Mouse (Mus musculus): ENCODE results near the gene Rln1. TPM values are rescaled to one million over a fixed set of nuclear protein-coding genes. Genes with fewer than 3 reads are reported as not detected.
A peak's percentile ranks its signal among the peaks of the same experiment; 100 is the strongest.

The Rln1 gene
- not detected in 2 replicates for total RNA-seq (2014; fragmentation: Nextera tagmentation)
- not detected in 2 replicates for total RNA-seq (2017)

DNA sequence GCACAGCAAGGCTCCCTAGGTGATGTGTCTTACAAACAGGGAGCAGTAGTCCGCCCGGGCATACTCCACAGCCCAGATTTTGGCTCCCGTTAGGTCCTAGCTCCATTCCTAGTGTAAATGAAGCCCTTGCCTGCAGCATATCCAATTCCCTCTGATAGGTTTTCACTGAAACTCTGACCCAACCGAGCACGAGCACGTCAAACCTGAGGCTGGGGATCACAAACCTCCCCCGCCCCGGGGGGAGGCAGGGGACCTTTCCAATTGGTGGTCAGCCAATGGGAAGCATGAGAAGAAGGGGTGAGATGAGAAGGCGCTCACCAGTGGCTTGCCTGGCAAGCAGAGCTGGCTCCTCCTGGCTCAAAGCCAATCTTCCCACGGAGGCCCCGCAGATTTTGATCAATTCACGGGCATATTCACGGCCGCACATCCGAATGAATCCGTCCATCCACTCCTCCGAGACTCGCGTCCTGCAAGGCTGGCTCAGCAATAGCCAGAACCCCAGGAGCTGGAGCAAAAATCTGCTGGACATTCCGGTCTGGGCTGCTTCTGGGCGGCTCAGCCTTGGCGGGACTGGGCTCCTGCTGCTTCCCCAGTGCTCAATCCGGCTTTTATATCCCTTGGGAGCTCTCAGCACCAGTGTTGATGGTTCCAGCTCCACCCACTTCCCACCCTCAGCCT, at the start of gene Rln1:
Gene Rln1, minus strand, starts transcription at position 603 of the 678 bp plus-strand sequence.
- ATAC-seq (replicated peaks; ENCODE audit: poor library complexity, severe bottlenecking): 0 out of 2 replicates have a peak, but pooled peaks have one; percentile 20

DNA sequence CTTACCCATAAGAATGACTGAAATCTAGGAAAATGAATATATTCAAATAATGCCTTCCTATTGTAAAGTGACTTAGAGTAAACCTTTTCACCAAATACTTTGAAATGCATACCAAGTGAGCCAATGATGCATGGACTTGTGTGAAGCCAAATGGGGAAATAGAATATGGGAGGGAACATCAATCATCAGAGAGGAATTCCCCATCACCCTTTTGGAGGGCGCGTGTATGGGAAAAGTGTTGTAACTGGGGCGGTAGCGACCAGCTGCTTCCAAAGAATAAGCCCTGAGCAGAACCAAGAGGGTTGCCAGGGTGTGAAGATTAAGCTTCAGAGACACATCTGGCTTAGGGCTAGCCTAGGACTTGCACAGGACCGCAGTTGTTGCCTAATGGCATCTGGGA, 48.9 kb upstream of the Rln1 start:
- peak; percentile 61 for ATAC-seq (replicated peaks; ENCODE audit: poor library complexity, severe bottlenecking)

DNA sequence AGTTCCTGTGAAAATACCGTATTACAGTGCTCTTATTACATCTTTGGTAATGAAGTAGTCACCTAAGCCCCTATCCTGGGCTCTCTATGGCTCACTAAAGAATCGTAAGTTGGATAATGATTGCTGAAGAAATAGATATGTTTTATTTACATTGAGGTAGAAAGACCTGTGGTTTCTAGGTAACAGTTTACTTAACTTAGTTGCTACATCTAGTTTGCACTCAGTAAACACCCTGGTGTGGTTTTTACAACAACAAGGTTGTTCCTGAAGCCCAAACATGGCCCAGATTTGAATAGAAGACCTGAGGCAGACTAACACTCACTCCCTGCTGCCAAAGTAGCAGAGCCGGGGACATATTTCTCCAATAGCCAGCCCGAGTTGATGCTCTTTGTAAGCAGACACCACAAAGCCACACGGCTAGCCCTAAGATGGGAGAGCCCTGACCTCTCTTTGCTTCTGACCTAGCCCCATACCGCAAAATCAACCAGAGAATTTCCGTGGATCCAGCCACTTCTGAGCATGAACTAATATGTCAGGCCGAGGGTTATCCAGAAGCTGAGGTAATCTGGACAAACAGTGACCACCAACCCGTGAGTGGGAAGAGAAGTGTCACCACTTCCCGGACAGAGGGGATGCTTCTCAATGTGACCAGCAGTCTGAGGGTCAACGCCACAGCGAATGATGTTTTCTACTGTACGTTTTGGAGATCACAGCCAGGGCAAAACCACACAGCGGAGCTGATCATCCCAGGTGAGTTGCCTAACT, 45.6 kb upstream of the Rln1 start:
- ATAC-seq (replicated peaks; ENCODE audit: poor library complexity, severe bottlenecking): no peak

DNA sequence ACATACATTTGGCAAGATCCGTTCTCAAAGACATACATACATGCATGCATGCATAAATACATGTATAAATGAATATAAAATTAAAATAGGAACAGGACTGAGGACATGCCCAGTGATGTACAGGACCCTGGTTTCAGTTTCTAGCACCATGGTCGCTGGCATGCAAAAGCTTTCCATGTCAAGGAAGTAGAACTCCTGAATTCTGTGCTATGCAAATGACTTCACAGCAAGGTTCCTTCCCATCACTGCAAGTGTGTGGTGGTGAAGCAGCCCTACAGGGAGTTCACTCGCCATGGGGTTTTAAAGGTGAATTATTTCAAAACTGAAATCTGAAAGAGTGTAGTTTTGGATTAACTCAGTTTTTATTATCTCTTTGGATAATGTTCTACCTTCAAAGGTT, 41.9 kb upstream of the Rln1 start:
- no peak for ATAC-seq (replicated peaks; ENCODE audit: poor library complexity, severe bottlenecking)

DNA sequence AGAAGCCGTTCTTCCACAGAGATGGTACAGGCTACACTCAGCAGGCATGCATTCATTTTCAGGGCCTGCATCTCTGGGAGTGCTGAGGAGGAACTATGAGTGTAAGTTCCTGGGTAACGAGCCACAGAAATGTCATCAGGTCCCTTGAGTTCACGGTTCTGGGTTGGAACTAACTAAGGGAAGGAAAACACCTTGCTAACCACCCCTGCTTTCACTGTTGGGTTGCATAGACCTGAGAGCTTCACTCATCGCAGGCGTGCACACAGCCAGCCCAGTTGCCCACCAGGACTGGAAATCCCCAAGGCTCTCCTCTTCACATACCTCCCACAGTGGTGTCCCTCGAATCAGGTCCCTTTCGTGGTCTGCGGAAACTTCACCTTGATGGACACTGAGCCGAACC, 40.5 kb upstream of the Rln1 start:
- ATAC-seq (replicated peaks; ENCODE audit: poor library complexity, severe bottlenecking): no peak

DNA sequence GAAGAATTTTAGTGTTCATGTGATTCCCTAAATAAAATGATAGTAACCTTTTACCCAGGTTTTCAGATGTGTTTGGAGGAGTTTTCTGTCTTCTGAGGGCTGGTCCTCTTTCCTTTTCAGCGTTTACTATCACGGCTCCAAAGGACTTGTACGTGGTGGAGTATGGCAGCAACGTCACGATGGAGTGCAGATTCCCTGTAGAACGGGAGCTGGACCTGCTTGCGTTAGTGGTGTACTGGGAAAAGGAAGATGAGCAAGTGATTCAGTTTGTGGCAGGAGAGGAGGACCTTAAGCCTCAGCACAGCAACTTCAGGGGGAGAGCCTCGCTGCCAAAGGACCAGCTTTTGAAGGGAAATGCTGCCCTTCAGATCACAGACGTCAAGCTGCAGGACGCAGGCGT, 39.0 kb upstream of the Rln1 start:
- ATAC-seq (replicated peaks; ENCODE audit: poor library complexity, severe bottlenecking): no peak

DNA sequence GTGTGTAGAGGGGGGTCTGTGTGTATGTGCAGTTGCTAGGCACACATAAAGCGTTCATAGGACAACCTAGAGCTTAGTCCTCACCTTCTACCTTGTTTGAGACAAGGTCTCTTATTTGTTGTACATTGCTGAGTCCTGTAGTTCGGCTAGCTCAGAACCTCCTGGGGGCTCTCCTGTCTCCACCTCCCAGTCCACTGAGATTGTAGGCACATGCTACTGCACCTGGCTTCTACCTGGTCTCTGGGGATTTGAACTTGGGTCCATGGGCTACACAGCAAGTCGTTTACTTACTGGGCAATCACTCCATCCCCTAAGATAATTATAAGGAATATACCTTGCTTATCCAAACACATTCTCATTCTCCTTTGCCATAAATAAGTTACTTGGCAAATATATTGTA, 38.2 kb upstream of the Rln1 start:
- ATAC-seq (replicated peaks; ENCODE audit: poor library complexity, severe bottlenecking): no peak

DNA sequence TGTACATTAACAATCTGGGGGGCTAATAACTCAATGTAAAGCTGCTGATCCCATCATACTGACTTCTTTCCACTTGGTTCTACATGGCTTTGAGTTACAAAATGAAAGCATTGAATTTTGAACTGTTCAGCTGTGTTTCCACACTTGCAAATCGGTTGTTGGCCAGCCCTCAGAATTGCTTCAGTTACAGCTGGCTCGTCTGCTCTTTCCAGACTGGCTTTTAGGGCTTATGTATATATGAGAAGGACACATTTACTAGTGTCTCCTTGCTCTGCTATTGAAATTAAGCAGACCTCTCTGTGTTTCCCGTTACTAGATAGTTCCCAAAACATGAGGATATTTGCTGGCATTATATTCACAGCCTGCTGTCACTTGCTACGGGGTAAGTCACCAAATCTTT, 37.7 kb upstream of the Rln1 start:
- no peak for ATAC-seq (replicated peaks; ENCODE audit: poor library complexity, severe bottlenecking)

DNA sequence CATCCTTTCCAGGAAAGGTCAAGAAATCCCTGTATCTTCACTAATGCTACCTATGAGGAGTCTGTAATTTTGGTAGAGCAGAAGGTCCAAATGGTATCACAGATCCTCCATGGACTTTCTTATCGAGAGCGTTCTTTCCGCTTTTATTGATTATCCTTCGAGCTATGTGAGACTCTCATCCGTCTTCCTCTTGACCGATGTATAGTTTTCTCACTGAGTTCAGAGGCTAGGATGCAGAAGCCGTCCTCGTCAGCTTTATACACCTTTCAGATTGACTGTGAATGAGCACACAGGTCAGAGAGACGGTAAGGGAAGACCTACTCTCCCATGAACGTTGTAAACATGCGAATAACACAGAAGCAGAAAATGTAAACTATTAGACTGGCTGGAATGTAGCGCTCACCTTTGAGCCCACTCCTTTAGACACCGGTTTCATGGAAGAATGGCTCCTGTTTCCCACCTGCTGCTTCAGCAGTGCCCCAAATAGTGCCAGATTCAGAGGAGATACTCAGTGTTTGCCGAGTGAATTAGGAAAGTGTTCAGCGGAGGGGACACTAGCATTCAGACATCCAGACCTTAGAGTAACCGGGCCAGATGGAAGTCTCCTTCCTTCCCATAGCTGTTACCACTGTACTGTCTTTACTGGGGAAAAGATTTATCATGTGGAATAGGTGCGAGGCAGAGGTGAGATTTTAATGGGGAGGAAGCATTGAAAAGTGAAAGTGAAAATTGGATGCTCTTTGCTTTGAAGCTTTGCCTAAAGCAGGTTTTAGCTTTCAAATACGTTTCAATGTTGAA, 37.0 kb upstream of the Rln1 start:
- no peak for ATAC-seq (replicated peaks; ENCODE audit: poor library complexity, severe bottlenecking)

DNA sequence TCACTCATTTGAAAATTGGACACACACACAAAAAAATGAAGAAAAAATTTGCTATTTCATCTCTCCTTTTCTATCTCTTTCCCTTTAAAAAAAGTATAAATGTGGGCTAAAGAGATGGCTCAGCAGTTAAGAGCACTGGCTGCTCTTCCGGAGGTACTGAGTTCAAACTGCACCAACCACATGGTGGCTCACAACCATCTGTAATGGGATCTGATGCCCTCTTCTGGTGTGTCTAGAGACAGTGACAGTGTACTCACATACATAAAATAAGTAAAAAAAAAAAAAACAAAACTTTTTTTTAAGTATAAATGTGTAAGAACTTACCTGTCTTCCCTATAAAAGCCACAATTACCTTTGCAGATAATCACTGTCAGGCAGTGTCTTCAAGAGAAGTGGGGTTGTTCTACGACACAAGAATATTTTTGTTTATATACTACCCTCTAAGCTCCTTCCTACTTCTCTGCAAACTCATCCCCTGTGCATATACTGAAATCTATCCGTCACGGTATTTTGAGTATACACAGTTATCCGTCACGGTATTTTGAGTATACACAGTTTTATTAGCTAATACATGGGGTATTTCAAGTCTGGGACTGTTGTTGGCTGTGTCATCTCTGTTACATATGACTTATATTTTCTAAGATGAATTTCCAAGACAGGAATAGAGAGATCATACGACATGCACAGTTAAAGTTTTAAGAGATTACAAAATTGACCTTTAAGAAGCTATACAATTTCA, 36.2 kb upstream of the Rln1 start:
- no peak for ATAC-seq (replicated peaks; ENCODE audit: poor library complexity, severe bottlenecking)

DNA sequence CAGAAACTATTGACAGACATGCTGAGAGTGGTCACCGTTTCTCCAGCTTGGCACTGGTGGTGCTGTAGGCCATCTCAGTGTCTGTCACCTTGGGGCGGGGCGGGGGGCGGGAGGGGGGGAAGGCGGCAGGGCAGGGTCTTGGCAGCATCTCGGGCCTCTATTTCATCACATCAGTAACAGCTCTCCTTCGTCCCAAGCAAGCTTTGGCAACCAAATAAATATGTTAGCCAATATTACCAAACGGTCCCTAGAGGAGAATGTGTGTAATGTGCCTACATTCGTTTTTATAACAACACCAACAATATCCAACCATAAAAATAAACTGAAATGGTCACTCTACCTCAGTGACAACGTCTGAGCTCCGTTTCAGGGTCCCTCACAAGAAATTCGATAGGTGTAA, 35.6 kb upstream of the Rln1 start:
- peak; percentile 62 for ATAC-seq (replicated peaks; ENCODE audit: poor library complexity, severe bottlenecking)

DNA sequence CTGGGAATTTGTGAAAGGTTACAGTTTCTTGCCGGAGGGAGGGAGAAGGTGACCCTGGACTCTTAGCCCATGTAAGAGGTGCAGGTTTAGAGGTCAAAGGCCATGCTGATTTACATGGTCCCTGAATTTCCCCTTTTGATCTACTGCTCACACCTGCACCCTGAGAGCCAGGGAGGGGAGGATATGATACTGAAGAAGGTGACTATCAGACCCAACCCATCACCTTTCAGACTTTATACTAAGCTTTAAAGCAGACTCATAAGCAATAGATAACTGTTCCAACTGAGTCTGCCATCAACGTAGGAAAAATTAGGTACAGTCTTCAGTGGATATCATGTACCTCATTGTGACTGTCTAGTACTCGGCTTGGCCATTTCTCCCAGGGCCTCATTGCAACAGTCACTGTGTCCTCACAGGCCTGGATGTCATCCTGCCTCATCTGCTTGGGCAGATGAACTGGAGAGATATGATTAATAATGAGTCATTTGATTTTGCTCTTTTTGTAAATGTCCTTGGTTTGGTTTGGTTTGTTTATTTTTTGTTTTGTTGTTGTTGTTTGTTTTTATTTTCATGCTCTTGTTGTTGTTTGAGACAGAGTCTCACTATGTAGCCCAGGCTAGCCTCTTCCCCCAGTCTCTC, 34.3 kb upstream of the Rln1 start:
- ATAC-seq (replicated peaks; ENCODE audit: poor library complexity, severe bottlenecking): 0 out of 2 replicates have a peak, but pooled peaks have one; percentile 21

DNA sequence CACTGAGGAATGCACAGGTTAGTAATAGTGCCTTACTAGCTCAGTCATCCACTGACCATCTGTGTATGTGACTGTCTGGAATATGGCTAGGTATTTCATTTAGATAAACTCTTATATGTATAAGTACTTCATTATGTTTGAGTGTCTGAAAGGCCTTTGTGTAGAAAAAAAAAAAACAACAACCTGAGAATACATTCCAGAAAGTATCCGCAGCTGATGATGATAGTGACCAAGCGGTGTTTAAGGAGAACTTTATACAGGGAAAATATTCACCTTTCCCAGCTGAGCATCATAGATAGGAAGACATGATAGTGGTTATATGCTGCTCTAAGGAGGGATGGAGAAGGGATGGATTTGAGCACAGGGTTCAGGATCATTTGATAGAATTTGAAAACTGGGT, 33.6 kb upstream of the Rln1 start:
- ATAC-seq (replicated peaks; ENCODE audit: poor library complexity, severe bottlenecking): no peak

DNA sequence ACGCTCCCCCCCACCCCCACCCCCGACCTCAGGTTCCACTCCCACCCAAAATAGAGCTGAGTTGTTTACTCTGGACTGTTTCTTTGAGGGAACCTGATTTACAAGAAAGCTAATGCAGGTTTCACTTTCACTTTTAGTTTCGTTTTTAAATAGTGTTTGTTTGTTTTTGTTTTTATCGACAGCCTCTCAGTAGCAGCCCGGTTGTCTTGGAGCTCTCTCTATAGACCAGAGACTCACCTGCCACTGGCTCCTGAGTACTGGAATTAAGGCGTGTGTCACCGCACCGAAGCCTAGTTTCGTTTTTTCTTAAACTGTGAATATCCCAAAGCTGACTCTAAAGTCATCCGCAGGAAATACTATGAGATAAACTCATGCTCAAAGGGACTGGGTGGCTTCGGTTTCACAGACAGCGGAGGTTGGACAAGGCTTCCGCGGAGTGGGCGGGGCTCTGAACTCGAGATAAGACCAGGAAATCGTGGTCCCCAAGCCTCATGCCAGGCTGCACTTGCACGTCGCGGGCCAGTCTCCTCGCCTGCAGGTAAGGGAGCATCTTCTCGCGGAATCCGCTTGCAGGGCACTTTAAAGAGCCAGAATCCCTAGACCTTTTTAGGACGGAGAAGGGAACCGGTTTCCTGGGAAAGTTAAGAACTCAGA, 32.6 kb upstream of the Rln1 start, which contains the start of the genes Plgrkt and Cd274:
Gene Plgrkt, minus strand, starts transcription at position 422 of the 654 bp plus-strand sequence.
Gene Cd274, plus strand, starts transcription at position 487 of the 654 bp plus-strand sequence.
- peak; percentile 88 for ATAC-seq (replicated peaks; ENCODE audit: poor library complexity, severe bottlenecking)

DNA sequence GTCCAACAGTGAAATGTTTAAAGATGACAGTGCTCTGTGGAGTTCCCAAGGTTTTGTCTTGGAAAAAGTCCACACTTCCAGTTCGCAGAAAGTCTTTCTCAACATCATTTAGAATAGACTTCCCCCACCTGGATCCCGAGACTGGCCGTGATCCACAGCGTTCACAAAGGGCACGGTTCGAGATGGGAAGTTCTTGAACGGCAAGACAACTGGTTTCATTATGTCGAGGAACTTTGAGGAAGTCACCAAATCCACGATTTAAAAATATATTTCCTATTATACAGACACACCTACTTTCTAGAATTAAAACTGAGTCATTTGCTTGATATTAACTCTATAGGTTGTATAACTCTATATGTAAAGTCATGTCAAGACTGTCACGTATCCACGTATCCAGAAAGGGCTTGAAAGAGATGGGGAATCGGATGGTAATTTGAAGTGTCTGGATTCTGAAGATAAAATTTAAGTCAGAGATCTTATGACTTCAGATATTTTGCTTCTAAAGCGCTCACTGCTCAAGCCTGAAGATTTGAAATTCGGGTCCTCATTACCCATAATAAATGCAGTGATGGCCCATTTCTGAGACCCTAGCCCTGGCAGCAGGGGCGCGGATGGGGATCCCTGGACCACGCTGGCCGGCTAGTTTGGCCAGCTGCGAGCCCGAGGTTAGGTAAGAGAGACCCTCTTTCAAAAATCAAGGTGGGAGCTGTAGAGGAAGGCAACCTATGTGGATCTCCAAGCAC, 31.9 kb upstream of the Rln1 start:
- ATAC-seq (replicated peaks; ENCODE audit: poor library complexity, severe bottlenecking): no peak

DNA sequence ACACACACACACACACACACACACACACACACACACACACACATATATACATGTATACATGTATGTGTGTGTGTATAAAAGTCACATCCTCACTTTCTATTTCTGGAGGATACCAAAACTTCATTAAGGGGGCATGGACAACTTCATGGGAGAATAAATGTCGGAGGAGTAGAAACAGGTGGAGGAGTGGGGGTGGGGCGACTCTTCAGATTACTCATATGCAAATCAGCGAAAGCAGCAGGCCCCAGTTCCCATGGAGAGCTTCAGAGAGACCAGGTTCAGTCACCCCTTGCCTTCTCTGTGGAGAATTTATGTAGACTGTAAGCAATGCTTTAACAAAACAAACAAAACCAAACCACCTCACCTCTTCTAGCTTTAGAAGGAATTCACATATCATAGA, 30.6 kb upstream of the Rln1 start:
- ATAC-seq (replicated peaks; ENCODE audit: poor library complexity, severe bottlenecking): no peak

DNA sequence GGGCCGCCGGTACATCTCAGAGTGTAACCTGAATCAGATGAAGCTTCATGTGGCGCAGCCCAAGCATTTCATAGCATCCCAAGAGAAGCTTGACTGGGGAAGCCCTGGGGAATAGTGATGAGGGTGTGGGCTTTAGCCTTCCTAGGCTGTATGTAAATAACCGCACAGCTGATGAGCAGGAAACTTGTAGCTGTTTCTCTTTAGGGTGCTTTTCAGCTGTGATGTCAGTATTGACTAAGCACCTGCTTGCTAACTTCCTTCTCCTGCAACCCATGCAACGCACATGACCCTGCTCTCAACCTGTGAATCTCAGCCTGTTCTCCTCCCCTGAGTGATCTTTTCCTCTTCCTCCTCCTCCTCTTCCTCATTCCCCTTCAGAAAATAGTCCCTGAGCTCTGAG, 29.6 kb upstream of the Rln1 start:
- ATAC-seq (replicated peaks; ENCODE audit: poor library complexity, severe bottlenecking): no peak

DNA sequence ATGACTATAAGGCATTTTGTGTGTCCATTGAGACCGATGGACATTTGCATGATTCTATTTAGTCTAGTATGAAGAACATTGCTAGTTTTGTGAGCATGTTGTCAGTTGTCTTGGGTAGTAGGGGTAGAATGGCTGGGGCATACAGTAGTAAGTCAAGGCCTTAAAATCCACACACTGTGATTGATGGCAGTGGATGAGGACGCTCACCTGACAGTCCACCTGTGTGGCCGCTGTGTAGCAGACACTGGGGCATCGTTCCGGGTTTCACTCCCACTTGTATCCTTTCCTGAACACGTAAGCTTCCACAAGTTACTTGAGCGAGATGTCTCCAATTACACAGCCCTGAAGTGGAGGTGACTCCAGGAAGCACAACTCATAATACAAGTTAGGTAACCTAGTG, 29.1 kb upstream of the Rln1 start:
- no peak for ATAC-seq (replicated peaks; ENCODE audit: poor library complexity, severe bottlenecking)

Data from granulocyte monocyte progenitor cell, adult 5-6 weeks (primary cell).